Mouse (Mus musculus) ES-E14 (cell line): Measurements from ENCODE around the gene Trim62. TPM values are rescaled to one million over a fixed set of nuclear protein-coding genes. Genes with fewer than 3 reads are reported as not detected.

Experiments
- DNase-seq: peaks from one replicate; pipeline ENCODE4 v3.0.0-alpha.2; 2013; ENCODE audit warnings: low read depth, low spot score
- H3K27ac ChIP-seq: 2 replicates; pipeline ENCODE4 v1.5.1; 2012; ENCODE audit warnings: low read depth, mild to moderate bottlenecking, low read length, moderate library complexity, mixed read lengths; ENCODE audit not compliant: poor library complexity, insufficient read depth, severe bottlenecking
- H3K36me3 ChIP-seq: 2 replicates; pipeline ENCODE4 v1.6.1; 2012; ENCODE audit warnings: mild to moderate bottlenecking, low read length, moderate library complexity, mixed read lengths; ENCODE audit not compliant: control insufficient read depth, poor library complexity, insufficient read depth, severe bottlenecking
- H3K4me1 ChIP-seq, 2 experiments: fragments of 150-350 bp in 1 of 2; sonication (generic) in 1 of 2; 2 replicates each; pipeline ENCODE4 v1.6.1; 2012; ENCODE audit warnings: low read length in 2 of 2, mild to moderate bottlenecking in 1 of 2, mixed read lengths in 1 of 2; ENCODE audit not compliant: control insufficient read depth in 2 of 2, insufficient read depth in 2 of 2, poor library complexity in 1 of 2
- H3K4me3 ChIP-seq, 2 experiments: fragments of 150-350 bp in 1 of 2; sonication (generic) in 1 of 2; 2 replicates each; pipeline ENCODE4 v1.5.1; 2012; ENCODE audit warnings: low read length in 2 of 2, low read depth in 1 of 2, mild to moderate bottlenecking in 1 of 2, mixed read lengths in 1 of 2; ENCODE audit not compliant: insufficient read depth in 1 of 2, poor library complexity in 1 of 2, severe bottlenecking in 1 of 2
- H3K9ac ChIP-seq: 2 replicates; pipeline ENCODE4 v1.6.1; 2012; ENCODE audit warnings: low read depth, mild to moderate bottlenecking, low read length, mixed read lengths; ENCODE audit not compliant: poor library complexity, insufficient read depth, severe bottlenecking
- H3K9me3 ChIP-seq: fragments of 150-350 bp; sonication (generic); 2 replicates; pipeline ENCODE4 v1.6.1; 2012; ENCODE audit warnings: low read depth, mild to moderate bottlenecking, low read length; ENCODE audit not compliant: control insufficient read depth, insufficient read depth
- CHD2 ChIP-seq: IDR thresholded peaks from 2 replicates; pipeline ENCODE4 v1.6.1; 2014; ENCODE audit warnings: mild to moderate bottlenecking, low read depth, low read length, inconsistent platforms
- HCFC1 ChIP-seq: IDR thresholded peaks from 2 replicates; pipeline ENCODE4 v1.6.1; 2012; ENCODE audit warnings: low read length, inconsistent platforms, borderline replicate concordance; ENCODE audit not compliant: insufficient read depth
- MAFK ChIP-seq: IDR thresholded peaks from 2 replicates; pipeline ENCODE4 v1.6.1; 2014; ENCODE audit warnings: mild to moderate bottlenecking, low read depth, low read length, inconsistent platforms; ENCODE audit not compliant: insufficient read depth
- ZC3H11A ChIP-seq: IDR thresholded peaks from 2 replicates; pipeline ENCODE4 v1.6.1; 2012; ENCODE audit warnings: low read depth, mild to moderate bottlenecking, inconsistent platforms, low read length, borderline replicate concordance
- ZNF384 ChIP-seq: IDR thresholded peaks from 2 replicates; pipeline ENCODE4 v1.6.1; 2012; ENCODE audit warnings: low read depth, low read length, inconsistent platforms
- in situ Hi-C, 2 experiments: fragments of 600-800 bp; cut with MboI; formaldehyde crosslinking; loops; one replicate each; pipeline ENCODE4 v1.15.1; 2025; ENCODE audit warnings: low sequenced_read_pairs in 2 of 2, inconsistent platforms in 1 of 2; ENCODE audit not compliant: unreplicated experiment in 2 of 2
- total RNA-seq: library from RNA; depleted of rRNA; stranded (reverse); fragments of 300-350 nt; gene quantifications from 2 replicates; pipeline ENCODE4 v1.2.3, GENCODE M21; 2012

Trim62 gene
- total RNA-seq, 1 experiment, result 0.54 TPM

DNA sequence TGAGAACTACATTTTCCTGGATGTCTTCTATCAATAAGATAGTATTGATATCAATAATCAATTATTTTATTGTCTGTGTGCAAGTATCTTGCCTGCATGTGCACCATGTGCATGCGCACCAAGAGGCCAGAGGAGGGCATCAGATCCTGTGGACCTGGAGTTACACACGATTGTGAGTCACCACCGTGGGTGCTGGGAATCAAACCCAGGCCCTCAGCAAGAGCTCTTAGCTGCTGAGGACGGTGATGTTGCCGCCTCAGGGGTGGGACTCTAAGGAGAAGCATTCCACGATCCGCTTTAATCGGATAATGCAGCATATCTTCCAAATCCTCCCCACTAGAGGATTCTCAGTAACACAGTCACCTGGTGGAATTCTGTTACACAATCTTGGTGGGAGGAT, 2.2 kb downstream of the Trim62 start:
- no peaks in the 10 kb centered on the region for H3K36me3 ChIP-seq
- no peaks in the 10 kb centered on the region; a peak in 1 of 4 replicates for H3K4me1 ChIP-seq
- H3K9me3 ChIP-seq, result no peaks in the 10 kb centered on the region
- no peak overlapping the region for H3K27ac ChIP-seq
- no peak overlapping the region for H3K9ac ChIP-seq
- TF ChIP-seq HCFC1 (no peak), ZNF384 (no peak), MAFK (no peak), ZC3H11A (no peak), CHD2 (no peak)
- DNase-seq, result no peak
- no peak overlapping the region for H3K4me3 ChIP-seq
- in situ Hi-C loops, result no loop called here

- Histone ChIP-seq H3K27ac (no peak overlapping the region), H3K9me3 (no peaks in the 10 kb centered on the region), H3K4me1 (no peaks in the 10 kb centered on the region; a peak in 1 of 4 replicates), H3K9ac (no peak overlapping the region), H3K4me3 (no peak overlapping the region), H3K36me3 (no peaks in the 10 kb centered on the region)
- TF ChIP-seq HCFC1 (no peak), MAFK (no peak), CHD2 (no peak), ZC3H11A (no peak), ZNF384 (no peak)
- in situ Hi-C loops, result no loop called here
- DNase-seq, result no peak
Observed at GRCm38 (mm10) chr4:128886571-128886970, 3.2 kb downstream of the Trim62 start.

- H3K4me1 ChIP-seq, result no peaks in the 10 kb centered on the region; a peak in 1 of 4 replicates
- no peak for DNase-seq
- no peaks in the 10 kb centered on the region for H3K36me3 ChIP-seq
- no peak overlapping the region for H3K4me3 ChIP-seq
- H3K27ac ChIP-seq, result no peak overlapping the region
- no peak for TF ChIP-seq ZC3H11A
- TF ChIP-seq MAFK, result no peak
- TF ChIP-seq ZNF384, result no peak
- no peak for TF ChIP-seq CHD2
- TF ChIP-seq HCFC1, result no peak
- no peak overlapping the region for H3K9ac ChIP-seq
- H3K9me3 ChIP-seq, result no peaks in the 10 kb centered on the region
- in situ Hi-C loops, result no loop called here
Observed at GRCm38 (mm10) chr4:128887026-128887425, 3.6 kb downstream of the Trim62 start.

DNA sequence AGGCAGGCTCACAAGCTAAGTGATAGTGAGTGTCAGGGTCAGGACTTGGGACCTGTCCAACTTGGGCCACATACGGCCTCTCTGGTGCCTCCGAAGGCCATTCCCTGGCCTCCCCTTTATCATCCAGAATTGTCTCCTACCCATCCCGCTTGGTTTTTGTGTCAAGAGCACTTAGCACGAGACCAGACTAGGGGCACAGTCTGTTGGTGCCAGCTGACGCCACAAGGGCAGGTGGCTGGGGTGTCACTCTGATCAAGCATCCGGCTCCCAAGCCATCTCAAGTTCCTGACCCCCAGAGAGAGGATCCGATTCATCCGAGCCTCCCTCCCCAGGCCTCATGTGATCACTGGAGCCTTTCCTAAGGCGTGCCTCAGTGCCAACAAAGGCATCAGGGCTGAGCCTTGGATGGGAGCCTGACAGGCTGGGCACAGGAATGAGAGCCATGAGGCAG, 4.3 kb downstream of the Trim62 start:
- Histone ChIP-seq H3K4me3 (no peak overlapping the region), H3K27ac (no peak overlapping the region), H3K36me3 (no peaks in the 10 kb centered on the region), H3K4me1 (no peaks in the 10 kb centered on the region; a peak in 1 of 4 replicates), H3K9ac (no peak overlapping the region), H3K9me3 (no peaks in the 10 kb centered on the region)
- no peak for DNase-seq
- TF ChIP-seq HCFC1, result no peak
- TF ChIP-seq ZNF384, result no peak
- no peak for TF ChIP-seq CHD2
- in situ Hi-C loops, result no loop called here

- Histone ChIP-seq H3K36me3 (no peaks in the 10 kb centered on the region), H3K4me3 (no peak overlapping the region), H3K4me1 (no peaks in the 10 kb centered on the region; a peak in 1 of 4 replicates), H3K9me3 (no peaks in the 10 kb centered on the region), H3K9ac (no peak overlapping the region), H3K27ac (no peak overlapping the region)
- DNase-seq, result no peak
- TF ChIP-seq ZNF384 (no peak), CHD2 (no peak), MAFK (no peak), HCFC1 (no peak), ZC3H11A (no peak)
- in situ Hi-C loops, result no loop called here
Observed at GRCm38 (mm10) chr4:128888436-128888990, 5.1 kb downstream of the Trim62 start.
